Mouse (Mus musculus) lung, embryonic 16.5 days (tissue): ENCODE data around the gene 4930535I16Rik. TPM values are rescaled to one million over a fixed set of nuclear protein-coding genes. Genes with fewer than 3 reads are reported as not detected.
A peak's percentile ranks its signal among the peaks of the same experiment; 100 is the strongest.

Experiments used
- ATAC-seq: fragments of 200-750 bp; cut with Nextera tagmentation; 2 replicates; pipeline ENCODE4 v1.8.0; 2017; ENCODE audit warnings: low read depth, mild to moderate bottlenecking, moderate library complexity
- H3K27ac ChIP-seq: fragments of 300-500 bp; sonication (generic); 2 replicates; pipeline ENCODE4 v1.5.1; 2014; ENCODE audit warnings: mild to moderate bottlenecking, control low read depth, low read length
- H3K27me3 ChIP-seq: fragments of 300-500 bp; sonication (generic); 2 replicates; pipeline ENCODE4 v1.6.1; 2014; ENCODE audit warnings: low read depth, low read length, mixed read lengths; ENCODE audit not compliant: control insufficient read depth, insufficient read depth
- H3K36me3 ChIP-seq: fragments of 300-500 bp; sonication (generic); 2 replicates; pipeline ENCODE4 v1.6.1; 2014; ENCODE audit warnings: low read length; ENCODE audit not compliant: control insufficient read depth, insufficient read depth
- H3K4me1 ChIP-seq: fragments of 300-500 bp; sonication (generic); replicated peaks from 2 replicates; pipeline ENCODE4 v1.6.1; 2014; ENCODE audit warnings: low read length, mixed read lengths; ENCODE audit not compliant: control insufficient read depth, insufficient read depth
- H3K4me2 ChIP-seq: fragments of 300-500 bp; sonication (generic); 2 replicates; pipeline ENCODE4 v1.6.1; 2014; ENCODE audit warnings: low read depth, low read length, control low read depth
- H3K4me3 ChIP-seq: fragments of 300-500 bp; sonication (generic); 2 replicates; pipeline ENCODE4 v1.5.1; 2014; ENCODE audit warnings: mild to moderate bottlenecking, low read length, control low read depth
- H3K9ac ChIP-seq: fragments of 300-500 bp; sonication (generic); 2 replicates; pipeline ENCODE4 v1.6.1; 2014; ENCODE audit warnings: low read length, control low read depth
- H3K9me3 ChIP-seq: fragments of 300-500 bp; sonication (generic); 2 replicates; pipeline ENCODE4 v1.6.1; 2016; ENCODE audit warnings: low read length; ENCODE audit not compliant: control insufficient read depth
- WGBS: fragments of 180-500 bp; shearing (Covaris S2); extraction: QIAGEN DNeasy Blood & Tissue Kit; methylation state at CpG from one replicate; pipeline ENCODE4 v1.1.7; 2014; 5-methylcytosine and 5-hydroxymethylcytosine counted together
- polyA plus RNA-seq: library from polyadenylated mRNA; unstranded; fragments of >200 nt; fragmentation: Nextera tagmentation; extraction: Ambion mirVana; gene quantifications from 2 replicates; pipeline ENCODE4 v1.2.1, GENCODE M21; 2015

Gene 4930535I16Rik
- not detected in 2 replicates for polyA plus RNA-seq

GRCm38 (mm10) chr4:123917548-123918140 lies at the start of gene 4930535I16Rik:
4930535I16Rik (minus strand) TSS chr4:123918022.
- Histone ChIP-seq H3K27me3 (no peaks in the 10 kb centered on the region), H3K9me3 (no peaks in the 10 kb centered on the region), H3K4me3 (peak within 1 kb of the TSS; percentile 99), H3K4me2 (peak within 1 kb of the TSS; percentile 87), H3K36me3 (peaks cover 6% of the 10 kb centered on the region; the same call in 1 of the 2 replicates), H3K4me1 (peaks cover 16% of the 10 kb centered on the region), H3K9ac (peak within 1 kb of the TSS; percentile 98), H3K27ac (peak within 1 kb of the TSS; percentile 86)
- WGBS, result 0% methylated on average over 51 of the region's 63 CpGs
- ATAC-seq, result peak; percentile 56

DNA sequence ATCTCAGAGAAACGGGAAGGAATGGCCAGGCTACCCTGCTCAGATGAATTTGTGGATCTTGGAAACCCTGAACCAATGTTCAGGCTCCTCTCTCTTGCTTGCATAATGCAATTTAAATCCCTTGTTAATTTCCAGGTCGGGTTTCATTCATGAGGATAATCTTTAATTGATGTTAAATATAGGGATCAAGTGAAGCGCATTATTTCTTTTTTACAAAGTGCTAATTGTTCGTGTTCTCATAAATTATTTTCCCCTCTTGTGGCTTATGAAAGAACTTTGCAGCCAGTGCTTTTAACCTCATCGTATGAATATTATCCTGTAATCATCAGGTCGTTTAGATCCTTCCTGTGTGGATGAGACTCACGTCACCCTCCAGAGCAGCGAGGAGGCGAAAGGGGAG lies 44.9 kb upstream of the 4930535I16Rik start:
- Histone ChIP-seq H3K4me2 (no peak overlapping the region), H3K9ac (no peak overlapping the region), H3K4me3 (no peak overlapping the region), H3K27me3 (no peaks in the 10 kb centered on the region), H3K36me3 (no peaks in the 10 kb centered on the region), H3K9me3 (no peaks in the 10 kb centered on the region), H3K4me1 (no peaks in the 10 kb centered on the region), H3K27ac (no peak overlapping the region)
- 60% methylated on average over 9 of the region's 9 CpGs for WGBS
- ATAC-seq, result no peak

DNA sequence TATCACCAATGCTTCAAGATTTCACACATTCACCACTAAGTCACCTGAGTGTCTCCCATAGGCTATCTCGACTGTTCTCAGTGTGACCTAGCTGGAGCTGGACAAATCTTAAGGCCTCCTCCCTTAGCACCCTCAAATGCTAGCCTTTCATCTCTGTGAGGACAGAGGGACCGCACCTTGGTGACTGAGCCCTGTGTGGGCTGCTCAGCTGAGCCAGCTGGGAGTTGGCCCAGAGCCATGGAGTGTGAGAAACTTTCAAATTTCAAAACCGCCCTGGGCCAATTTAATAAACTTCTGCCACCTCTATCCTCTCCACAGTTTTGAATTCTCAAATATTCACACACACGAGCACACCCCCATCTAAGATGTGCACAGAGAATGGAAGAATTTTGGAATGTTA lies 43.1 kb upstream of the 4930535I16Rik start:
- no peak for ATAC-seq
- no peak overlapping the region for H3K4me3 ChIP-seq
- no peaks in the 10 kb centered on the region for H3K9me3 ChIP-seq
- H3K9ac ChIP-seq, result no peak overlapping the region
- WGBS, result 20% methylated on average over 4 of the region's 4 CpGs
- H3K27ac ChIP-seq, result no peak overlapping the region
- H3K36me3 ChIP-seq, result no peaks in the 10 kb centered on the region
- 0 out of 2 replicates have a peak, but pooled peaks cover 4% of the 10 kb centered on the region for H3K4me1 ChIP-seq
- H3K4me2 ChIP-seq, result no peak overlapping the region
- peaks cover 4% of the 10 kb centered on the region for H3K27me3 ChIP-seq

DNA sequence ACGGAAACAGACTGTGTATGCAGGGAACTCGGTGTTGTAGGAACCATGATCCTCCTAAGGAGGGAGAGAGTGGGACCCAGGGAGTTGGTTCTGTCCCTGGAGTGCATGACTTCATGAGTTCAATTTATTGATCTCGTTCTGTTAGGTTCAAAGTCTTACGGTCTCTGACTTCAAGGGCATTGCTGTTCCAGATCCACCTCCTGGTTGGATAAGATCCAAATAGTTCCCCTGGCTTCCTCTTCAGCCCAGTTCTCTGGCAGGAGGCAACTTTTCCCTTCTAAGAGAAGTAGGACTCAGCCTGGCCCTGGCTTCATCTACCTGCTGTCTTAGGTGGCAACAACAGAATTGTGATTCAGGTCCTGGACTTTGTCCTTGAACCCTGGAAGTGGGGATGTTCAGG lies 40.1 kb upstream of the 4930535I16Rik start:
- no peak overlapping the region for H3K27ac ChIP-seq
- WGBS, result 56% methylated on average over 4 of the region's 4 CpGs
- no peak overlapping the region for H3K4me3 ChIP-seq
- H3K36me3 ChIP-seq, result no peaks in the 10 kb centered on the region
- H3K9ac ChIP-seq, result no peak overlapping the region
- no peak overlapping the region for H3K4me2 ChIP-seq
- H3K4me1 ChIP-seq, result 0 out of 2 replicates have a peak, but pooled peaks cover 4% of the 10 kb centered on the region
- peaks cover 4% of the 10 kb centered on the region for H3K27me3 ChIP-seq
- no peaks in the 10 kb centered on the region for H3K9me3 ChIP-seq
- ATAC-seq, result no peak

- no peak overlapping the region for H3K27ac ChIP-seq
- H3K36me3 ChIP-seq, result no peaks in the 10 kb centered on the region
- 52% methylated on average over 4 of the region's 4 CpGs for WGBS
- H3K9me3 ChIP-seq, result no peaks in the 10 kb centered on the region
- peaks cover 4% of the 10 kb centered on the region for H3K27me3 ChIP-seq
- no peak overlapping the region for H3K4me3 ChIP-seq
- H3K4me2 ChIP-seq, result peak overlapping the region; percentile 50
- H3K4me1 ChIP-seq, result 0 out of 2 replicates have a peak, but pooled peaks cover 4% of the 10 kb centered on the region
- no peak; the same call in 1 of the 2 replicates for ATAC-seq
- no peak overlapping the region for H3K9ac ChIP-seq
Measured at GRCm38 (mm10) chr4:123957492-123957808, 39.6 kb upstream of the 4930535I16Rik start.

GRCm38 (mm10) chr4:123956703-123957491 lies 39.1 kb upstream of the 4930535I16Rik start:
- Histone ChIP-seq H3K4me2 (peak overlapping the region; percentile 50), H3K4me3 (peak overlapping the region; percentile 28; the same call in 1 of the 2 replicates), H3K9me3 (no peaks in the 10 kb centered on the region), H3K27me3 (peaks cover 4% of the 10 kb centered on the region), H3K9ac (peak overlapping the region; percentile 24), H3K4me1 (0 out of 2 replicates have a peak, but pooled peaks cover 4% of the 10 kb centered on the region), H3K27ac (no peak overlapping the region), H3K36me3 (no peaks in the 10 kb centered on the region)
- 2% methylated on average over 31 of the region's 31 CpGs for WGBS
- ATAC-seq, result peak; percentile 84

DNA sequence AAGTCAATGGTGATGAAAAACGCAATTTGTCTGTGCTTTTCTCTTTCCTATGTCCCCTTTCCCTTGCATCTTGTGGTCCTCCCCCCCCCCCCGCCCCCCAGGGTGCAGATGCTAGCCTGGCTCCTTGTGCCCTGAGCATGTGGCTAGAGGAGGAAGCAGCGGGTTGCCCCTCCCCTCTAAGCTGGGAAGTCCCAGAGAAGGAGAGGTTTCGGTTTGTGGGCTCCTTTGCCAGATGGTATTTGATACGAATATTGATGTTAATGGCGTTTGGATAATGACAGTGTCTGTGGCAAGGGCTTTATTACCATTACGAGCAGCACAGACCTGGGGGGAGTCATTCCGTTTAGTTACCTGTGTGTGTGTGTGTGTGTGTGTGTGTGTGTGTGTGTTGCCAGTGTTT lies 34.2 kb upstream of the 4930535I16Rik start:
- no peaks in the 10 kb centered on the region for H3K36me3 ChIP-seq
- H3K9ac ChIP-seq, result no peak overlapping the region
- H3K4me3 ChIP-seq, result no peak overlapping the region
- H3K27ac ChIP-seq, result no peak overlapping the region
- no peaks in the 10 kb centered on the region for H3K9me3 ChIP-seq
- H3K4me2 ChIP-seq, result no peak overlapping the region
- ATAC-seq, result no peak
- 52% methylated on average over 7 of the region's 8 CpGs for WGBS
- peaks cover 4% of the 10 kb centered on the region for H3K27me3 ChIP-seq
- 0 out of 2 replicates have a peak, but pooled peaks cover 2% of the 10 kb centered on the region for H3K4me1 ChIP-seq

DNA sequence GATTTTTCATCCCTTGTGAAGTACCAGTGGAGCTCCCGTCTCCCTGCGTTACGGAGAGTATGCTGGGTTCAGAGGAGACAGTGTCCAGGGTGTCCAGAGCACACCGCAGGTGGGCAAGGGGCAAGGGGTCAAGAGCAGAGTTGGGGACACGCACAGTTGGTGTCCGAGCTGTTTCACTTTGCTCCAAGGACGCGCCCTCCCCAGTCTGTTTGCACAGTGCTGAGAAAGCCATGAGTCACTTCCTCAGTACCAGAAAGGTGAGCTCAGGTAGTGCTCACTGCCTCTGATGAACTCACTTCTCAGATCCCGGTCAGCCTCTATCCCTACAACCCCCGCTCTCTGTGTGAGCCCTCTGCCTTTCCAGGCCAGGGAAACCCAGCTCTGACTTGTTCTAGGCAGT lies 31.8 kb upstream of the 4930535I16Rik start:
- Histone ChIP-seq H3K36me3 (no peaks in the 10 kb centered on the region), H3K27me3 (no peaks in the 10 kb centered on the region), H3K4me1 (no peaks in the 10 kb centered on the region), H3K9ac (no peak overlapping the region), H3K4me3 (no peak overlapping the region), H3K4me2 (peak overlapping the region; percentile 34; the same call in 1 of the 2 replicates), H3K9me3 (no peaks in the 10 kb centered on the region), H3K27ac (no peak overlapping the region)
- 60% methylated on average over 10 of the region's 10 CpGs for WGBS
- peak; percentile 62; the same call in 1 of the 2 replicates for ATAC-seq

DNA sequence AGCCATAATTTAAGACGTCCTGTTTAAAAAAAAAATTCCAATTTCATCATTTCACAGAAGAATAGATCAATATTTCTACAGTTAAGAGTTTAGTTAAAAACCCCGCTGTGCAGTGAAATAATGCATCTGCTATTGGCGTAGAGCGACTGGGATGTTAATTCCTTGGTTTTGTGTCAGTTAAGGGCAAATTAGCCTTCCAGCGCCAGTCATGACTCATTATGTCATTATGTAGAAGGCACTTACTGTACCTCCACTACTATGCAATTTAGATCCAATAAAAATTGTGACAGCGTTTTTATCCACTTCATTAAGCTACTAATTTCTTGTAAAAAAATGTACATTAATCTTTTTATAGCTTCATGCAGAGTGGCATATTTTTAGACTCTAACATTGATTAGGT lies 31.1 kb upstream of the 4930535I16Rik start:
- H3K27me3 ChIP-seq, result no peaks in the 10 kb centered on the region
- H3K4me1 ChIP-seq, result no peaks in the 10 kb centered on the region
- no peak overlapping the region for H3K9ac ChIP-seq
- no peak overlapping the region for H3K27ac ChIP-seq
- no peaks in the 10 kb centered on the region for H3K36me3 ChIP-seq
- no peaks in the 10 kb centered on the region for H3K9me3 ChIP-seq
- H3K4me2 ChIP-seq, result no peak overlapping the region
- no peak overlapping the region for H3K4me3 ChIP-seq
- WGBS, result 72% methylated on average over 6 of the region's 6 CpGs
- ATAC-seq, result no peak
